Mouse (Mus musculus) gastrocnemius, adult 2 months (tissue): ENCODE measurements around the gene Commd6. TPM values are rescaled to one million over a fixed set of nuclear protein-coding genes. Genes with fewer than 3 reads are reported as not detected.
"Not testable (repeated sequence)": the region's sequence is repeated elsewhere in the genome, so short reads cannot be mapped to it uniquely, and the experiment has no call there.

Experiments used
- DNase-seq: peaks from one replicate; pipeline ENCODE4 v3.0.0; 2022
- H3K27ac ChIP-seq: fragments of 200-600 bp; 2 replicates; pipeline ENCODE4 v1.8.1; 2022; ENCODE audit warnings: mild to moderate bottlenecking
- H3K4me3 ChIP-seq: fragments of 200-600 bp; 2 replicates; pipeline ENCODE4 v1.8.1; 2022; ENCODE audit warnings: mild to moderate bottlenecking, moderate library complexity
- CTCF ChIP-seq: fragments of 200-600 bp; IDR thresholded peaks from 2 replicates; pipeline ENCODE4 v1.8.1; 2022; ENCODE audit warnings: antibody characterized with exemption, mild to moderate bottlenecking, moderate library complexity
- intact Hi-C: fragments of 180-260 bp; cut with DNase I; formaldehyde crosslinking; loops from one replicate; pipeline ENCODE4 v1.15.1; 2025
- total RNA-seq, 2 experiments: library from RNA; stranded (reverse); gene quantifications; 2 replicates each; pipeline ENCODE4 v1.2.3; 2021

The Commd6 gene
- total RNA-seq, 2 experiments from 2014 or later: 11.5 to 14.7 TPM

DNA sequence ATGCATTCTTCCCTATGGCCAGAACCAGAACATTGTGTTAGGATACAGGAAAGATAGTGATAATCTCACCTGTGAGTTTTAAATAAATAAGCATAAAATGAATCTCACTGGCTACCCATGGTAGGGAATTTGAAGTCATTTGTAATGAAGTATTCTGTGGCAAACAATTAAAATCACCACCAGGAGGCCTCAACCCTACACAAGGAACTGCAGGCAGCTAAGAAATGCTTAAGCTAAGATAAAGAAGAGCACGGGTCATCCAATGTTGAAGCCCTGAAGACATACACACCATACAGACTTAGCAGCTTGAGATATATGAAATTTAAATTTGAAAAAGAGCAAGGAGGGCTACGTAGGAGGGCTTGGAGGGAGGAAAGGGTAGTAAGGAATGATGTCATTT lies 34.6 kb downstream of the Commd6 start:
- no peak overlapping the region for H3K4me3 ChIP-seq
- no peak overlapping the region for H3K27ac ChIP-seq
- no peak for DNase-seq
- TF ChIP-seq CTCF: peak; percentile 14; the same call in 1 of the 2 replicates
- intact Hi-C loops: no loop called here

DNA sequence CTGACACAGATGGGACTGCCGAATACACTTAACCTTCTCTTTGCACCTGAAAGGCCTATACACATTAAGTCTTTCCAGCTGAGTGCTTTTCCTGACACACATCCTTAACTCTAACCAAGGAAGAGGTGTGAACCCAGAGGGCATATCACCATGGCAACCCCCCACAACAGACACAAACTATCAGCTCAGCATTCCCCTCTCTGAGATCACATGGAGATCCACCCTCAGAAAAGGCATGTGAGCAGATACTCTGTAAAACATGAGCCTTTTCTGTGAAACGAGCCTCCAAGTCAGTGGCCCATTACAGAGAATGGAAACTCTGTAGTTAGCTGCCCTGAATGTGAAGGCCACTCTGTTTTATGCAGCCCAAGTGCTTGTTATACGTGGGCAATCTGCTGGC lies 37.6 kb downstream of the Commd6 start:
- H3K4me3 ChIP-seq: no peak overlapping the region
- TF ChIP-seq CTCF: no peak
- intact Hi-C loops: loop anchor here (5.0 kb wide), 1 partner anchor 36 kb away; no protein-coding TSS in a partner anchor
- no peak for DNase-seq
- H3K27ac ChIP-seq: no peak overlapping the region

DNA sequence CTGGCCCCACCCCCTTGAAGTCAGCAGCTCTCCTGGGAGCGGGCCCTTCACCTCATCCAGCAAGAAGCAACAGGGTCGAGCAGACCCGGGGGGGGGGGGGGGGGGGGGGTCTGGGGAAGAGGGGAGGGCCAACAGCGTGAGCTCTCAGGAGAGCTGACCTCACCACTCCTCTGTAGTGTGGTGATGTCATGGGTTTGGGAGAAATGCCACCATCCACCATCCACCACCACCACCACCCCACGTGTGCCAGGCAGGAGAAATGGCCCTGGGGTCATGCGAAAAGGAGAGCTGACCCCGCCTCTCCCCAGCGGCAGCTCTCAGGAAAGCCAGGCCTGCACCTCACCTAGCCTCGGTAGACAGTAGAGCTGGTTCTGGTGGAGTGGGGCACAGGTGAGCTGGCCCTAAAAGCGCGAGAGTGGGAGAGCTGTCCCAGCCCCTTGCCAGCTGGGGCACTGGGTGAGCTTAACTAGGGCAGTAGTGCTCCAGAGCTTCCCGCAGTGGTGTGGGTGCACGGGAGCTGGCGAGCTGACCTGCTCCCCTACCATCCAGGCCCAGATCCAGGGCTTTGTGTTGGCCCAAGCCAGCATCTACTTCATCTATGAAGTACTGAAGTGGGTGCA lies 43.3 kb downstream of the Commd6 start:
- no peak for DNase-seq
- intact Hi-C loops: loop anchor here (5.0 kb wide), 1 partner anchor 50 kb away; no protein-coding TSS in a partner anchor
- Histone ChIP-seq H3K27ac (no peak overlapping the region), H3K4me3 (no peak overlapping the region)
- no peak for TF ChIP-seq CTCF

DNA sequence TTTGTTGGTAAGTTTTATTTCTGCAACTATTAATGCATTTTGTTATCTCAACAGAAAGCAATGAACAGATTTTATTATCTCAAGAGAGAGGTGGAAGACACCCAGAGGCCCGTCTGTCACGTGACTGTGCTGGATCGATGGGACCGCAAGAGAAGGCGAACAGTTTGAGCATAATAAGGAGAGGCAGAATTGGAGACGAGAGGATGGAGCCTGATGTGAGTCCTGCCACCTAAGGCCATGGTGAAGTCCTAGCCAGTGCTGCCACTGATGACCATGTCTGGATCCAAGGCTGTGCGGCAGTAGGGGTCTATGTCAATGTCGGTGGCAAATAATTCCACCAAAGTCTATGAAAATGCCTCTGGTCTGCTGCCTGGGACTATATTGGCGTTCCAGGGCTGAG lies 43.8 kb downstream of the Commd6 start:
- intact Hi-C loops: loop anchor here (5.0 kb wide), 1 partner anchor 51 kb away; no protein-coding TSS in a partner anchor
- no peak for TF ChIP-seq CTCF

DNA sequence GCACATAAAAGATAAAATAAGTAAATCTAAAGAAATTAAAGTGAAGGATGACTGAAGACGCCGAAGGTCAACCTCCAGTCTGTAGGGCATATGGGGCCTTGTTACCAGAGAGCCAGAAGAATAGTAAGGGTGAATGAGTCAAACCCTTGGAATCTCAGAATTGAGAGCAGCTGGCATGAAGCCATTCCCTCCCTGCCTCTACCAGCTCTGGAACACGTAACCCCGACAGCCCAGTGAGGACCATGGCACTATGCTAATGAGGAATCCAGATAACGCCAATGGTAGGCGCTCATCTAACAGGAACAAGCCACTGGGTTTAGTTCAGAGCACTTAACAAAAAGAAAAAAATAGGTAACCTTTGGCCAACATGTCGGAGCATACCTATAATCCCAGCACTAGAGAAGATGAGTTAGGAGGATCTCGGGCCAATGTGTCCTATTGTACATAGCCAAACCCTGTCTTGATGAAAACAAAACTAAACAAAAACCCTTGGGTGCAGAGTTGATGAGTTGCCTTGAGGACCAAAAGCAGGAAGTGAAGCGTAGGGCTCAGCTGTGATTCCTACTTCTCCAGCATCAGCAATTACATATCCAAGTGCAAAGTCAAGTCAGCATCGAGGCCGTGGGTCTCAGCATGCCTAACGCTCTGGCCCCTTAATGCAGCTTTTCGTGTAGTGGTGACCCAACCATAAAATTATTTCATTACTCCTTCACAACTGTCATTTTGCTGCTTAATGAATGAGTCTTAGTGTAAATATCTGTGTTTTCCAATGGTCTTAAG lies 45.0 kb downstream of the Commd6 start:
- no peak overlapping the region for H3K27ac ChIP-seq
- no peak overlapping the region for H3K4me3 ChIP-seq
- intact Hi-C loops: loop anchor here (5.0 kb wide), 1 partner anchor 52 kb away; no protein-coding TSS in a partner anchor
- no peak for DNase-seq
- no peak for TF ChIP-seq CTCF

More for the DNA sequence above, 43.8 kb downstream of the Commd6 start:
- Histone ChIP-seq H3K4me3 (no peak overlapping the region), H3K27ac (no peak overlapping the region)
- DNase-seq: no peak

DNA sequence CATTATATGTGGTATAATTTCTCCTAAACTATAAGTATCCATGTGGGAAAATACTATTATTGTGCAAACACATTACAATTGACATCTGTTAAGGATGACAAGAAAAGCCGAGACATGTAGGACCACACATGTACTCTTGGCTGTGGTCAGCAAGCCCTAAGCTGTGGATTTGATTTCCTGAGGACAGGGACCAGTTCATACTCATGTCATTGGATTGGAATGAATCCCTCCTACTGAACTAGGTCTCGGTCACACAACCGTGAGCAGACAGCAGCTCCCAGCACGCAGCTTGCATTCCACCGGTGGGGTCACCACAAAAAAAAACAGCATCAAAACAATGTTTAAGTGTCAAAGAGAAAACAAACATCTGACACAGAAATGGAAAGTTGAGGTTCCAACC lies 46.5 kb downstream of the Commd6 start:
- no peak for TF ChIP-seq CTCF
- Histone ChIP-seq H3K4me3 (no peak overlapping the region), H3K27ac (no peak overlapping the region)
- DNase-seq: no peak
- intact Hi-C loops: no loop called here

DNA sequence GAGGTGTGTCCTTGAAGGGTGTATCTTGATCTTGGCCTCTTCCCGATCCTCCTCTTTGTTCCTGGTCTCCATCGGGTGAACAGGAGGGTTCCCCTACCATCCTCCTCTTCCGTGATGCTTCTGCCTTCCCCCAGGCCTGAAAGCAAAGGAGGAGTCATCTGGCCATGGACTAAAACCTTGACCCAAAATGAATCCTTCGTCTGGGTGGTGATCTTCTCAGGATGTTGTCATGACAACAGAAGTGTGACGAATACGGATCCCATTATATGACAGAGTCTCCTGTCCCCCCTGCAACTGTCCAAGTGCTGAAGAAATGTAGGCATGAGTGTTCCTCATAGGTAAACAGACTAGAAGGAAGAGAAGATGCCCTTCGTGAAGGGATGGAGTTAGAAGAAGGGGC lies 47.1 kb downstream of the Commd6 start:
- no peak for DNase-seq
- no peak overlapping the region for H3K27ac ChIP-seq
- no peak for TF ChIP-seq CTCF
- intact Hi-C loops: no loop called here
- no peak overlapping the region for H3K4me3 ChIP-seq

DNA sequence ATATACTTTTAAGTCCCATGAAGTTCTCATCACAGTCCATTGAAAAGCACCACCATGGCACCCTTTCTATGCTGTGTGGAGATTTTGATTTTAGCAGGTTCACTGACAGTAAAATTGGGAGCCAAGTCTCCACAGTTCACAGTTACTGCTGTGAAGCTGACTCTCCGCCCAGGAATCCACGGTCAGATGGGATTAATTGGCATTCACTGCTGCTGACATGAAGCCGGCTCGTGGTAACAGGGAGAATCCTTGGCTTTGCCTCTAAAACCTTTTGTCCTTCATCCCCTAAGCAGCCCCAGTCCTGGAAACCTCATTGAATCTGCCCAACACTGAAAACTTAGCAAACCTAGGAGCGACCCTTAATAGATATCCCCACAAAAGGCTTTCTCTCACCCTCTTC lies 49.4 kb downstream of the Commd6 start:
- Histone ChIP-seq H3K4me3 (no peak overlapping the region), H3K27ac (no peak overlapping the region)
- intact Hi-C loops: no loop called here
- TF ChIP-seq CTCF: no peak
- DNase-seq: peak; percentile 25

DNA sequence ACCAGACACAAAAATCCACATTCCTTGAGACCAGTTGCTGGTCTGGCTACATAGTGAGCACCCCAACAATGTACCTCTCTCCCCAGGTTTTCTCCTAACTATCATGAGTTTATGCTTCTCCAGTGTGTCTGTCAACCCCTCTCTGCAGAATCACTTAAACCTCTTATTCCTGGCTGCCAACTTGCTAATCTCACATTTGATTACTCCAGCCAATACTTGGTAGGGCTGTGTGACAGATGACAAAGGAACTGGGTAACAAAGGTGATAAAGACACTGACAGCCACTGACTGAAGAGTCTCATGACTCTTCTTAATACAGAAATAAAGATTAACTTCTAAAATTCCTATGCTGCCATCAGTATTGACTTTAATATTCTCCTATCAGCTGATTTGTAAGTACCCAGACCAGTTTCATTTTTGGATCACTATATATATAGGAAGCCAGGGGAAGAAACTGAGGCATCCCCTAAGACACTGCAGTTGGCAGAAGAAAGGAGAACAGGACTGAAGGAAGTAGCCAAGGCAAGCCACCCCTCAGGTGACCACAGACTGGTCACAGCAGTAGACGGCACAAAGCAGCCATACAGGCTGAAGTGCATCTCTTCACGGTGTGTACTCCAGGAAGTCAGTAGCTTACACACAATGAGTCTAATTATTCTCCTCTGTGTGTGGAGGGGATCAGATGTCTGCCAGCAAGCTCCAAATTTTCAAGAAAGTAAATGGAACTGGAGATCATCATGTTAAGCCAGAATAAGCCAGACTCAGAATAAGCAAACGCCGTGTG lies 52.1 kb downstream of the Commd6 start:
- H3K4me3 ChIP-seq, H3K27ac ChIP-seq, intact Hi-C loops, DNase-seq: not testable (repeated sequence)

DNA sequence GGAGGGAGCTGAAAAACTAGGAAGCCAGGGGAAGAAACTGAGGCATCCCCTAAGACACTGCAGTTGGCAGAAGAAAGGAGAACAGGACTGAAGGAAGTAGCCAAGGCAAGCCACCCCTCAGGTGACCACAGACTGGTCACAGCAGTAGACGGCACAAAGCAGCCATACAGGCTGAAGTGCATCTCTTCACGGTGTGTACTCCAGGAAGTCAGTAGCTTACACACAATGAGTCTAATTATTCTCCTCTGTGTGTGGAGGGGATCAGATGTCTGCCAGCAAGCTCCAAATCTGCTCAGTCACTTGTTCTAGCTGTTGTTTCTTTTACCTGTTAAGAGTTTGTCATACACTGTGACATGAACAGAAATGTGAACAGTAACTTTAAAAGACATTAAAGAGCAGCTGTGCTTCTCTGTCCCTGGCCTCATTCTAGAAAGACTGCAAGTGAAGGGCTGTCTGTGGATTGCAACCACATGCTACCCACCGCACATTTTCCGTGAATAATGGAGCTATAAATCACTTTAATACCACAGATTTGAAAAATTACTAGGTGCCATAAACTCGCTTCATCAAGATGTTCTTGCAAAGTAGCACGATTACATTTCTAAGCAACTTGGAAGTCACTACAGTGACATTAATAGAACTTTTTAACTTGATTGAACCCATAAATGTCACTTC lies 53.0 kb downstream of the Commd6 start:
- H3K27ac ChIP-seq, intact Hi-C loops, DNase-seq, H3K4me3 ChIP-seq: not testable (repeated sequence)

DNA sequence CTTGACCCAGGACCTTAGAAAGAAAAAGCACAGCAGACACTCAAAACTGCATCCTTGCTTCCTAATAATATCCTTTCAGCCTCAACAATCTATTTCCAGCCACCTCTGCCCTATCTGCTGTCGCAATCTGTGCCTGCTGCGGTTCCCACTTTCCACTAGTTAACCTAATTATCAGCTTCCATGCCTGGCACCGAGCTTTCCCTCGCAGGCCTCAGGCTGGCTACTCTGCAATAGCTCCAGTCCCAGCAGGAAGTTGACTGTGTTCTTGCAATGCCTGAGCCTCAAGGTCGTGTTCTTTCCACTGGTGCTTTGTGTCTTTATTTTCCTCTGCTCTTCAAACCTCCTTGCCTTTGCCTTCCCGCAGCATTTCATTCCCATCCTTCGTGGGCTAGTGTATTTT lies 54.4 kb downstream of the Commd6 start:
- peak overlapping the region; percentile 70 for H3K27ac ChIP-seq
- no peak for TF ChIP-seq CTCF
- intact Hi-C loops: no loop called here
- peak; percentile 74 for DNase-seq
- H3K4me3 ChIP-seq: 0 out of 2 replicates have a peak overlapping the region, but pooled peaks have one; percentile 20

Other genes starting within 250 kb of the Commd6 start
- gene Tbc1d4, start 31.5 kb downstream of the Commd6 start, total RNA-seq: 10 to 100 TPM; 28.8 to 62.9 TPM
- 10 to 100 TPM; 25.9 to 32.9 TPM for gene Uchl3, start 13.3 kb upstream of the Commd6 start, total RNA-seq
- gene Gm9922, start 89.1 kb upstream of the Commd6 start, total RNA-seq: not detected
- gene Lmo7, start 89.3 kb upstream of the Commd6 start, total RNA-seq: 10 to 100 TPM; 66.4 to 75.5 TPM